Mouse (Mus musculus): Measurements from ENCODE around the gene Knl1. TPM values are rescaled to one million over a fixed set of nuclear protein-coding genes. Genes with fewer than 3 reads are reported as not detected.

The Knl1 gene
- polyA plus RNA-seq, 1 experiment from 2014 or later, result 47.9 TPM

DNA sequence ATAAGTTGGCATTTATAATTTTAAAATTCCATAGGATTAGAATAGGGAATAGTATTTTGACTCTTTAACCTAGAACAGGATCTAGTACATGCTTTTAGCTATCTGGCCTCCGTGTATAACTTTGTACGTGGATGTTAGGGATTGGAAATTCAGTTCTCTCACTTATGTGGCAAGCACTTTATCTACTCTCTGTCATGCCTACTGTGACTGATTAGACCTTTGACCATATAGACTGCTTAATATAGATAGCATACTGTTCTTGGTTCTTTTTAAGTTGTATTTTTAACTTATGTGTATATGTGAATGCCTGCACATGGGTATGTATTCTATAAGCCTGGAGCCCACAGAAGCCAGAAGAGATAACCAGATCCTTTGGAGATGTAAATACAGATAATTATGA lies 13.2 kb downstream of the Knl1 start:
- Histone ChIP-seq H3K9ac (ENCODE audit: low read depth, low read length) (no peak overlapping the region), H3K4me3 (ENCODE audit: low read depth, low read length) (no peak overlapping the region), H3K4me1 (replicated peaks; ENCODE audit: control insufficient read depth, insufficient read depth, low read length) (no peaks in the 10 kb centered on the region), H3K9me3 (ENCODE audit: control insufficient read depth, low read length) (no peaks in the 10 kb centered on the region), H3K27me3 (ENCODE audit: control insufficient read depth, insufficient read depth, low read length) (no peaks in the 10 kb centered on the region), H3K4me2 (replicated peaks; ENCODE audit: low read depth, low read length) (no peak overlapping the region), H3K27ac (ENCODE audit: low read depth, low read length) (no peak overlapping the region), H3K36me3 (ENCODE audit: control insufficient read depth, insufficient read depth, low read length) (no peaks in the 10 kb centered on the region)
- DNase-seq (ENCODE audit: low spot score) (no peak), ATAC-seq (ENCODE audit: low FRiP score) (no peak)
- WGBS, result 95% methylated on average over 2 of the region's 2 CpGs

DNA sequence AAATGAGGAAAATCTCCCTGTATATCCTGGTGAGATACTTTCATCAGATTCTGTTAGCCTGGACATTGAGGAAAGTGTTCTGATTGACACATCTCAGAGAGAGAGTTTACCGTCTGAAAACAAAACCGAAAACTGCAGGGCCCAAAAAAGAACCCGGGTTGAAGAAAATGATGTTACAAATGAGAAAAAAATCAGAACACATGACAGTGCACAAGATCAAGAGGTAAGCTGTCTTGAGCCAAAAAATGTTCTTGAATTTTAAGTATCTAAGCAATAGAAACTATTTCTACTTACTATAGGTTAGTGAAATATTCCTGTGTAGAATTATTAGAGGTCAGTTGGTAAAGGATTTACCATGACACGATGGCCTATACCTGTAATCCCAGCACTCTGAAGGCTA lies 25.5 kb downstream of the Knl1 start:
- 95% methylated on average over 4 of the region's 4 CpGs for WGBS
- Histone ChIP-seq H3K4me2 (replicated peaks; ENCODE audit: low read depth, low read length) (no peak overlapping the region), H3K36me3 (ENCODE audit: control insufficient read depth, insufficient read depth, low read length) (peaks cover 4% of the 10 kb centered on the region; the same call in 1 of the 2 replicates), H3K9me3 (ENCODE audit: control insufficient read depth, low read length) (no peaks in the 10 kb centered on the region), H3K27me3 (ENCODE audit: control insufficient read depth, insufficient read depth, low read length) (no peaks in the 10 kb centered on the region), H3K9ac (ENCODE audit: low read depth, low read length) (no peak overlapping the region), H3K4me3 (ENCODE audit: low read depth, low read length) (no peak overlapping the region), H3K4me1 (replicated peaks; ENCODE audit: control insufficient read depth, insufficient read depth, low read length) (no peaks in the 10 kb centered on the region), H3K27ac (ENCODE audit: low read depth, low read length) (no peak overlapping the region)
- ATAC-seq (ENCODE audit: low FRiP score), result no peak
- no peak for DNase-seq (ENCODE audit: low spot score)

DNA sequence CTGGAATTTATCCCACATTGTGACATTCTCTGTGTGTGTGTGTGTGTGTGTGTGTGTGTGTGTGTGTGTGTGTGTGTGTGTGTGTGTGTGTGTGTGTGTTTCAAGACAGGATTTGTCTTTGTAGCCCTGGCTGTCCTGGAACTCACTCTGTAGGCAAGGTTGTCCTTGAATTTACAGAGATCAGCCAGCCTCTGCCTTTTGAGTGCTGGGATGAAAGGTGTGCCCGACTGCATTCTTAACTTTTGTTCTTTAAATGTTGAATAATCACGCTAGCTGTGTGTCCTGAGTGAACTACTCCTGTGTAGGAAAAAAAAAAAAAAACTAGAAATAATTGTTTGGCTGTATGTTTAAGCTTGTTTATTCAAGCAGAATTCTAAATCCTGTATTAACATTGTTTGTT lies 39.2 kb downstream of the Knl1 start:
- WGBS, result 93% methylated on average over 2 of the region's 2 CpGs
- Histone ChIP-seq H3K4me1 (replicated peaks; ENCODE audit: control insufficient read depth, insufficient read depth, low read length) (no peaks in the 10 kb centered on the region), H3K4me3 (ENCODE audit: low read depth, low read length) (no peak overlapping the region), H3K4me2 (replicated peaks; ENCODE audit: low read depth, low read length) (no peak overlapping the region), H3K27me3 (ENCODE audit: control insufficient read depth, insufficient read depth, low read length) (no peaks in the 10 kb centered on the region), H3K9me3 (ENCODE audit: control insufficient read depth, low read length) (no peaks in the 10 kb centered on the region), H3K9ac (ENCODE audit: low read depth, low read length) (no peak overlapping the region), H3K27ac (ENCODE audit: low read depth, low read length) (no peak overlapping the region), H3K36me3 (ENCODE audit: control insufficient read depth, insufficient read depth, low read length) (no peaks in the 10 kb centered on the region)
- no peak for ATAC-seq (ENCODE audit: low FRiP score)
- DNase-seq (ENCODE audit: low spot score), result no peak

DNA sequence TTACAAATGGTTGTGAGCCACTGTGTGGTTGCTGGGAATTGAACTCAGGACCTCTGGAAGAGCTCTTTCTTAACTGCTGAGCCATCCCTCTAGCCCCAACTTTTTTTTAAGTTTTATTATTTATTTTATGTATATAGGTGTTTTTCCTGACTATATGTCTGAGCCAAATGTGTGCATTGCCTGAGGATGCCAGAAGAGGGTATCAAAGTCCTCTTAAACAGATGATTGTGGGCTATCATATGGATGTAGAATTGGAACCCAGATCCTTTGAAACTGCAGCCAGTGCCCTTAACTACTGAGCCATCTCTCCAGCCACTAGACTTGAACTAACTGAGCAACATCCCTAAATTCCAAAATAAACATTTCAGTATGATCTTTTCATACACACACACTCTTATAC lies 54.6 kb downstream of the Knl1 start:
- DNase-seq (ENCODE audit: low spot score), result no peak
- no peak for ATAC-seq (ENCODE audit: low FRiP score)
- Histone ChIP-seq H3K4me2 (replicated peaks; ENCODE audit: low read depth, low read length) (no peak overlapping the region), H3K27ac (ENCODE audit: low read depth, low read length) (no peak overlapping the region), H3K9me3 (ENCODE audit: control insufficient read depth, low read length) (no peaks in the 10 kb centered on the region), H3K4me1 (replicated peaks; ENCODE audit: control insufficient read depth, insufficient read depth, low read length) (no peaks in the 10 kb centered on the region), H3K4me3 (ENCODE audit: low read depth, low read length) (no peak overlapping the region), H3K9ac (ENCODE audit: low read depth, low read length) (no peak overlapping the region), H3K36me3 (ENCODE audit: control insufficient read depth, insufficient read depth, low read length) (no peaks in the 10 kb centered on the region), H3K27me3 (ENCODE audit: control insufficient read depth, insufficient read depth, low read length) (no peaks in the 10 kb centered on the region)

DNA sequence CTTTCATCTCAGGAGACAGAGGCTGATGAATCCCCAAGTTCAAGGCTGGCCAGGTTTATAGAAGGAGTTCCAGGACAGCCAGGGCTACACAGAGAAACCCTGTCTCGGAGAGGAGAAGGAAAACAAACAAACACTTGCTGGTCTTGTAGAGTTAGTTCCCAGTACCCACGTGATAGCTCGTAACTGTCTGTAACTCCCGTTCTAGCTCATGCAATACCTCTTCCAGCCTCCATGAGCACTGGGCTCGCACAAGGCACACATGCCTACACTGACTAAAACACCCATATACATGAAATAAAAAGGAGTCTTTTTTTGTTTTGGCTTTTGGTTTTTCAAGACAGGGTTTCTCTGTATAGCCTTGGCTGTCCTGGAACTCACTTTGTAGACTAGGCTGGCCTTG lies 59.7 kb downstream of the Knl1 start:
- no peak overlapping the region for H3K27ac ChIP-seq (ENCODE audit: low read depth, low read length)
- DNase-seq (ENCODE audit: low spot score), result no peak
- no peaks in the 10 kb centered on the region for H3K9me3 ChIP-seq (ENCODE audit: control insufficient read depth, low read length)
- no peak overlapping the region for H3K4me3 ChIP-seq (ENCODE audit: low read depth, low read length)
- H3K36me3 ChIP-seq (ENCODE audit: control insufficient read depth, insufficient read depth, low read length), result no peaks in the 10 kb centered on the region
- no peaks in the 10 kb centered on the region for H3K4me1 ChIP-seq (replicated peaks; ENCODE audit: control insufficient read depth, insufficient read depth, low read length)
- WGBS, result 82% methylated on average over 5 of the region's 5 CpGs
- ATAC-seq (ENCODE audit: low FRiP score), result no peak
- H3K27me3 ChIP-seq (ENCODE audit: control insufficient read depth, insufficient read depth, low read length), result no peaks in the 10 kb centered on the region
- no peak overlapping the region for H3K4me2 ChIP-seq (replicated peaks; ENCODE audit: low read depth, low read length)
- no peak overlapping the region for H3K9ac ChIP-seq (ENCODE audit: low read depth, low read length)

DNA sequence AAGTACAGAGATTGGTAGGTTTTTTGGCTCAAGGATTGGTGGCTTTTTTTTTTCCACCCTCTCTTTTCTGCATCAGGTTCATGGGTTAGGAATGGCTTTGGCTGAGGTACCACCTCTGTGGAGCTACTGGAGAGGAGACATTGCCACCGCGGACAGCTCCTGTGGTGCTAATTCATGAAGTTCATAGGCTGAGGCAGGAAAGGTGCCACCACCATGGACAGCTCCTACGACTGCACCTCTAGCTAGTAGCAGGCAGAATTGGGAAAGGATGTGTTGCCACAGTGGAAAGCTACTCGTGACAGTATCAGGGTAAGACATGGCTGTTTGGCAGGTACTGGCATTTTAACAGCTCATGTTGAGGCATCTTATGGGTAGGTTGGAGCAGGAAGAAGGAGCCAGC lies 61.6 kb downstream of the Knl1 start:
- Histone ChIP-seq H3K27ac (ENCODE audit: low read depth, low read length) (no peak overlapping the region), H3K9me3 (ENCODE audit: control insufficient read depth, low read length) (no peaks in the 10 kb centered on the region), H3K4me3 (ENCODE audit: low read depth, low read length) (no peak overlapping the region), H3K27me3 (ENCODE audit: control insufficient read depth, insufficient read depth, low read length) (no peaks in the 10 kb centered on the region), H3K36me3 (ENCODE audit: control insufficient read depth, insufficient read depth, low read length) (no peaks in the 10 kb centered on the region), H3K4me1 (replicated peaks; ENCODE audit: control insufficient read depth, insufficient read depth, low read length) (no peaks in the 10 kb centered on the region), H3K9ac (ENCODE audit: low read depth, low read length) (no peak overlapping the region), H3K4me2 (replicated peaks; ENCODE audit: low read depth, low read length) (no peak overlapping the region)
- peak; percentile 11 for DNase-seq (ENCODE audit: low spot score)
- WGBS, result 62% methylated on average over 4 of the region's 4 CpGs
- ATAC-seq (ENCODE audit: low FRiP score), result no peak

DNA sequence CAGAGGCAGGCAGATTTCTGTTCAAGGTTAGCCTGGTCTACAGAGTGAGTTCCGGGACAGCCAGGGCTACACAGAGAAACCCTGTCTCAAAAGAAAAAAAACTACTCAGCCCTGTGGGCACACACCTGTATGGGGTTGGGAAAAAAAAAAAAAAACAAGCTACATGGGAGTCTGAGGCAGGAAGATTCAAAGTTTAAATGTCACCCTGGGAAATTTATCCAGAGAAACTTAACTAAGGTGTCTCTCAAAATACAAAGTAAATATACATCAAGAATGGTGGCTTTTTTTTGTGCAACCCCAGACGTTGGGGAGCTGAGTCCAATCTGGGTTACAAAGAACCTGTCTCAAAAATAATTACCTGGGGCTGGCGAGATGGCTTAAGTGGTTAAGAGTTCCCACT lies 64.1 kb downstream of the Knl1 start:
- no peak for ATAC-seq (ENCODE audit: low FRiP score)
- no peak for DNase-seq (ENCODE audit: low spot score)

DNA sequence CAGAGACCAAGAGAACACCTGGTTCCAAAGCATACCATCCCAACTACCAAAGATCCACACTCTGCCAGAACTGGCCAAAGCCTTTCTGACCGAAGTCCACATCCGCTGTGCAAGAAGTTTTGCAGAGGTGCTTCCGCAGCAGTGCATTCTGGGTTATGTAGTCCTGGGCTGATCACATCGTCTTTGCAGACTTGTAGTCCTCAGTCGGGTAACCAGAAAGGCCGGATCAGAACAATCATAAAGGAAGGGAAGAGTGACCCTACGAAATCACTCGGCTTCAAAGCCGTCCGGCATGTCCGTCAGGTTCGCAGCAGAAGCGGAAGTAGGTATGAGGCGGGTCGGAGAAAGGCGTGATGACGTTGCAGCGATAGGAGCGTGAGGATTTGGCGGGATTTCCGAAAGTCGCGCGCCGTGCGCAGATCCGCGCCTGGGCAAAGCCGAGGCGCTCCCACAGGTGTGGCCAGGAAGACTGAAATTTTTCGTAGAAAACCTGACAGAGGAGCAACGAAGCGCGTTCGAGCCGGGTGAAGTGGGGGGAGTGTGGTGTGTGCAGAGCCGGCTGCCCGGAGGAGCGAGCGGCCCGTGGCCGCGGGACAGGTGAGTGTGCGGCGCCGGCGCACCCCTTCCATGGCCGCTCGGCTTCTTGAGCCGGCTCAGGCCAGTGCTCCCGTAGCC lies 65.7 kb downstream of the Knl1 start, which contains the start of gene Rad51:
Gene Rad51, plus strand, starts transcription at position 356 of the 675 bp plus-strand sequence.
- H3K4me3 ChIP-seq (ENCODE audit: low read depth, low read length), result peak within 1 kb of the TSS; percentile 69
- H3K27me3 ChIP-seq (ENCODE audit: control insufficient read depth, insufficient read depth, low read length), result no peaks in the 10 kb centered on the region
- H3K36me3 ChIP-seq (ENCODE audit: control insufficient read depth, insufficient read depth, low read length), result no peaks in the 10 kb centered on the region
- 0% methylated on average over 51 of the region's 51 CpGs for WGBS
- H3K9ac ChIP-seq (ENCODE audit: low read depth, low read length), result peak within 1 kb of the TSS; percentile 65
- H3K27ac ChIP-seq (ENCODE audit: low read depth, low read length), result peak within 1 kb of the TSS; percentile 73; the same call in 1 of the 2 replicates
- DNase-seq (ENCODE audit: low spot score) (peak; percentile 91), ATAC-seq (ENCODE audit: low FRiP score) (peak; percentile 95)
- no peaks in the 10 kb centered on the region for H3K4me1 ChIP-seq (replicated peaks; ENCODE audit: control insufficient read depth, insufficient read depth, low read length)
- H3K4me2 ChIP-seq (replicated peaks; ENCODE audit: low read depth, low read length), result peak within 1 kb of the TSS; percentile 90
- H3K9me3 ChIP-seq (ENCODE audit: control insufficient read depth, low read length), result no peaks in the 10 kb centered on the region

More for the DNA sequence above, 64.1 kb downstream of the Knl1 start:
- whole genome bisulfite sequencing, result 94% methylated on average over 3 of the region's 3 CpGs
- no peaks in the 10 kb centered on the region for H3K27me3 ChIP-seq (ENCODE audit: control insufficient read depth, insufficient read depth, low read length)
- no peak overlapping the region for H3K4me2 ChIP-seq (replicated peaks; ENCODE audit: low read depth, low read length)
- no peaks in the 10 kb centered on the region for H3K4me1 ChIP-seq (replicated peaks; ENCODE audit: control insufficient read depth, insufficient read depth, low read length)
- no peak overlapping the region for H3K4me3 ChIP-seq (ENCODE audit: low read depth, low read length)
- H3K9ac ChIP-seq (ENCODE audit: low read depth, low read length), result no peak overlapping the region
- H3K9me3 ChIP-seq (ENCODE audit: control insufficient read depth, low read length), result no peaks in the 10 kb centered on the region
- no peak overlapping the region for H3K27ac ChIP-seq (ENCODE audit: low read depth, low read length)
- H3K36me3 ChIP-seq (ENCODE audit: control insufficient read depth, insufficient read depth, low read length), result no peaks in the 10 kb centered on the region

DNA sequence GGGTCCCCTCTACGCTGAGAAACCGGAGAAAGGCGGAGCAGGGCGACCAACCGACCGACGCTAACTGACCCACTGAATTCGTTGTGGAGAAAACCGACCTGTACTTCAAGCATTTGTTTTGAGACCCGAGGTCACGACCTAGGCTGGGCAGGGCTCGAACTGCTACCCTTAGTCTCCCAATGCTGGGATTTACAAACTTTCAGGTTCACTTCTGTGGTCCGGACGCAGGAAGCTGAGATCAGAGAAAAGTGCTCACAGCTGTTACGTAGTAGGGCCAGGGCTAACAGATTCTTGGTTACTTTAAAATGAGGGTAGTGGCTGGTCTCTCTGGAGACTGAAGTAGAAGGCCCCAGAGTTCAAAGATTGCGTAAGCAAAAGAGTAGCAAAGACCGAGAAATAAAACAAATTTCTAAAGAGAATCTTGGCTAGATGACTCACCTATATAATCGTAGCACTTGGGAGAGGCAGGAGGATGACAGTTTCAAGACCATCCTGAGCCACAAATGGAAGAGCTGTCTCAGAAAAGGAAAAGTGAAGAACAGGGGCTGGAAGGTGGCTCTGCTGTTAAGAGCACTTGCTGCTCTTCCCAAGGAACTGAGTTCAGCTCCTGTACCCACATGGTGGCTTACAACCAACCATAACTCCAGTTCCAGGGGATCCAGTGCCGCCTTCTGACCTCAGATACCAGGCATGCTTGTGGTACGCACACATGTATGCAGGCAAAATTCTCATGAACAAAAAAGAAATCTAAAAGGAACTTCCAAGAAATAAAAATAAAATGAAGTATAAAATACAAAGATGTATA lies 66.4 kb downstream of the Knl1 start:
- no peaks in the 10 kb centered on the region for H3K36me3 ChIP-seq (ENCODE audit: control insufficient read depth, insufficient read depth, low read length)
- ATAC-seq (ENCODE audit: low FRiP score) (0 out of 2 replicates have a peak, but pooled peaks have one; percentile 9), DNase-seq (ENCODE audit: low spot score) (no peak)
- H3K9me3 ChIP-seq (ENCODE audit: control insufficient read depth, low read length), result no peaks in the 10 kb centered on the region
- no peak overlapping the region for H3K27ac ChIP-seq (ENCODE audit: low read depth, low read length)
- H3K27me3 ChIP-seq (ENCODE audit: control insufficient read depth, insufficient read depth, low read length), result no peaks in the 10 kb centered on the region
- peak overlapping the region; percentile 65 for H3K9ac ChIP-seq (ENCODE audit: low read depth, low read length)
- peak overlapping the region; percentile 90 for H3K4me2 ChIP-seq (replicated peaks; ENCODE audit: low read depth, low read length)
- H3K4me1 ChIP-seq (replicated peaks; ENCODE audit: control insufficient read depth, insufficient read depth, low read length), result no peaks in the 10 kb centered on the region
- peak overlapping the region; percentile 69 for H3K4me3 ChIP-seq (ENCODE audit: low read depth, low read length)
- WGBS, result 16% methylated on average over 20 of the region's 20 CpGs
